Mouse (Mus musculus) liver, postnatal 0 days (tissue): ENCODE results near the gene Plxna1.

Source experiments
- CTCF ChIP-seq: sonication (generic); IDR thresholded peaks from 2 replicates; pipeline ENCODE4 v1.5.1; 2016; ENCODE audit warnings: antibody characterized with exemption, low read depth
- EP300 ChIP-seq: IDR thresholded peaks from 2 replicates; pipeline ENCODE4 v1.6.1; 2016; ENCODE audit warnings: antibody characterized with exemption, low read depth, mild to moderate bottlenecking

GRCm38 (mm10) chr6:89360709-89361417 lies 1.6 kb downstream of the Plxna1 start:
- TF ChIP-seq CTCF (no peak), EP300 (no peak)
